Mouse (Mus musculus) midbrain, postnatal 0 days (tissue): ENCODE measurements at regions not wholly inside any gene's neighbourhood (a gene's known extent, or its start where the extent isn't known, plus 50 kb on each side); places are given as distances from the start of the nearest gene placed in this dataset.

Experiments
- ATAC-seq: fragments of 200-750 bp; cut with Nextera tagmentation; 2 replicates; pipeline ENCODE4 v1.8.0; 2017; ENCODE audit warnings: moderate number of reproducible peaks, mild to moderate bottlenecking, moderate TSS enrichment, moderate library complexity; ENCODE audit not compliant: low FRiP score
- DNase-seq: peaks from one replicate; pipeline ENCODE4 v3.0.0-alpha.2; 2015; ENCODE audit warnings: low spot score
- H3K27ac ChIP-seq: fragments of 300-500 bp; sonication (generic); 2 replicates; pipeline ENCODE4 v1.5.1; 2014; ENCODE audit warnings: low read depth, mild to moderate bottlenecking, low read length, mixed read lengths
- H3K27me3 ChIP-seq: fragments of 300-500 bp; sonication (generic); 2 replicates; pipeline ENCODE4 v1.6.1; 2014; ENCODE audit warnings: low read length, control low read depth, mixed read lengths; ENCODE audit not compliant: insufficient read depth
- H3K36me3 ChIP-seq: fragments of 300-500 bp; sonication (generic); 2 replicates; pipeline ENCODE4 v1.6.1; 2014; ENCODE audit warnings: low read length, control low read depth, mixed read lengths; ENCODE audit not compliant: insufficient read depth
- H3K4me1 ChIP-seq: fragments of 300-500 bp; sonication (generic); 2 replicates; pipeline ENCODE4 v1.6.1; 2014; ENCODE audit warnings: mild to moderate bottlenecking, control low read depth, antibody characterized with exemption, low read length, mixed read lengths; ENCODE audit not compliant: insufficient read depth
- H3K4me2 ChIP-seq: fragments of 300-500 bp; sonication (generic); 2 replicates; pipeline ENCODE4 v1.6.1; 2014; ENCODE audit warnings: low read depth, mild to moderate bottlenecking, low read length, mixed read lengths; ENCODE audit not compliant: poor library complexity, severe bottlenecking
- H3K4me3 ChIP-seq: fragments of 300-500 bp; sonication (generic); 2 replicates; pipeline ENCODE4 v1.5.1; 2014; ENCODE audit warnings: low read depth, mild to moderate bottlenecking, low read length, moderate library complexity
- H3K9ac ChIP-seq: fragments of 300-500 bp; sonication (generic); replicated peaks from 2 replicates; pipeline ENCODE4 v1.6.1; 2014; ENCODE audit warnings: mild to moderate bottlenecking, low read length, moderate library complexity, mixed read lengths; ENCODE audit not compliant: poor library complexity, severe bottlenecking
- H3K9me3 ChIP-seq: fragments of 300-500 bp; sonication (generic); 2 replicates; pipeline ENCODE4 v1.6.1; 2016; ENCODE audit warnings: low read length, control low read depth
- CTCF ChIP-seq: IDR thresholded peaks from 2 replicates; pipeline ENCODE4 v1.5.1; 2016; ENCODE audit warnings: antibody characterized with exemption, mild to moderate bottlenecking
- WGBS: fragments of 180-500 bp; shearing (Covaris S2); extraction: QIAGEN DNeasy Blood & Tissue Kit; methylation state at CpG from one replicate; pipeline ENCODE4 v1.1.7; 2014; 5-methylcytosine and 5-hydroxymethylcytosine counted together

GRCm38 (mm10) chr9:85588077-85588476 lies 161.1 kb downstream of the Ibtk start:
- WGBS, result 49% methylated on average over 2 of the region's 2 CpGs
- ATAC-seq (no peak), DNase-seq (peak; percentile 19)
- no peak overlapping the region for H3K4me2 ChIP-seq
- no peaks in the 10 kb centered on the region for H3K4me1 ChIP-seq
- H3K27ac ChIP-seq, result no peak overlapping the region
- no peak overlapping the region for H3K9ac ChIP-seq
- no peaks in the 10 kb centered on the region for H3K27me3 ChIP-seq
- TF ChIP-seq CTCF, result peak; percentile 60
- no peaks in the 10 kb centered on the region for H3K36me3 ChIP-seq
- no peak overlapping the region for H3K4me3 ChIP-seq
- no peaks in the 10 kb centered on the region for H3K9me3 ChIP-seq

- H3K4me3 ChIP-seq, result no peak overlapping the region
- H3K9me3 ChIP-seq, result no peaks in the 10 kb centered on the region
- no peaks in the 10 kb centered on the region for H3K27me3 ChIP-seq
- H3K4me1 ChIP-seq, result no peaks in the 10 kb centered on the region
- 67% methylated on average over 1 of the region's 1 CpGs for WGBS
- H3K4me2 ChIP-seq, result no peak overlapping the region
- no peak overlapping the region for H3K9ac ChIP-seq
- H3K27ac ChIP-seq, result no peak overlapping the region
- DNase-seq, result no peak
- no peak for TF ChIP-seq CTCF
- H3K36me3 ChIP-seq, result no peaks in the 10 kb centered on the region
- no peak for ATAC-seq
Observed at GRCm38 (mm10) chr9:85581028-85581595, 168.0 kb downstream of the Ibtk start.

DNA sequence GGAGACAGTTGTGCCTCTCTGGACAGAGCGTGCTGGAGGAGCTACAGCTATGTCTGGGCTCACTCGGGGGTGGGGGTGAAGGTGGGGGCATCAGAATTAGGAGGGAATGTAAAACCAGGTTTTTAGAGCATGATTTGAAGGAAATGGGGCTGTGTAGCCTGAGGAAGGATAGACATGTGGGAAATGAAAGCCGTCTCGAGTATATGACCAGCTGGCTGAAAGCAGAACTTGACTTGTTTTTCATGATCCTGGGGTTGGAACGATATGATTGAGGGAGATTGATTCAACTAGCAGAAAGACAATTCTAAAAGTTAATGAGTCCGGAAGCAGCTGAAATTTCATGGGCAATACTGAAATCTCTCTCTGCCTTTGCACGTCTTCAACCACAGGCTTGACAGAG lies 171.3 kb downstream of the Ibtk start:
- no peak overlapping the region for H3K4me3 ChIP-seq
- no peak overlapping the region for H3K4me2 ChIP-seq
- no peak for TF ChIP-seq CTCF
- no peaks in the 10 kb centered on the region for H3K27me3 ChIP-seq
- WGBS, result 86% methylated on average over 7 of the region's 7 CpGs
- no peak overlapping the region for H3K9ac ChIP-seq
- no peaks in the 10 kb centered on the region for H3K4me1 ChIP-seq
- H3K36me3 ChIP-seq, result no peaks in the 10 kb centered on the region
- no peak overlapping the region for H3K27ac ChIP-seq
- ATAC-seq (no peak), DNase-seq (no peak)
- H3K9me3 ChIP-seq, result no peaks in the 10 kb centered on the region

DNA sequence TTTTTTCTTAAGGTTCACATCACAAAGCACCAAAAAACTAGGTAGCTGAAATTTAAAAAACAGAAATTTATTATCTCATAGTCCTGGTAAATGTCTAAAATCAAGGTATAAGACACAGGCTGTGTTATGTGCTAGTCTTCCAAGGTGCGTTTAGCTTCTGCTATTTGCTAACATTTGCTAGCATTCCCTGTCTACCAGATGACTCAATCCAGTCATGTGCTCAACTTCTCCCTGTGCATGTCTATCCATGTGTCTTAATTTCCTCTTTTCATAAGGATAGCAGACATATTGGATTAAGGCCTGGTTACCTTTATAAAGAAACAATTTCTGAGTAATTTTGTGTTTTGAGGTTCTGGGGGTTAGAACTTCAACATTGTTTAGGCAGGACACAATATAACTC lies 171.8 kb downstream of the Ibtk start:
- H3K36me3 ChIP-seq, result no peaks in the 10 kb centered on the region
- H3K27me3 ChIP-seq, result no peaks in the 10 kb centered on the region
- H3K9ac ChIP-seq, result no peak overlapping the region
- H3K4me2 ChIP-seq, result no peak overlapping the region
- 97% methylated on average over 1 of the region's 1 CpGs for WGBS
- H3K4me3 ChIP-seq, result no peak overlapping the region
- no peak for TF ChIP-seq CTCF
- ATAC-seq, result no peak
- no peak overlapping the region for H3K27ac ChIP-seq
- no peaks in the 10 kb centered on the region for H3K4me1 ChIP-seq
- H3K9me3 ChIP-seq, result no peaks in the 10 kb centered on the region
- no peak for DNase-seq

- no peak for TF ChIP-seq CTCF
- H3K36me3 ChIP-seq, result no peaks in the 10 kb centered on the region
- WGBS, result 83% methylated on average over 8 of the region's 8 CpGs
- no peak overlapping the region for H3K27ac ChIP-seq
- H3K9me3 ChIP-seq, result no peaks in the 10 kb centered on the region
- H3K9ac ChIP-seq, result no peak overlapping the region
- no peaks in the 10 kb centered on the region for H3K27me3 ChIP-seq
- no peak for DNase-seq
- no peak overlapping the region for H3K4me3 ChIP-seq
- no peaks in the 10 kb centered on the region for H3K4me1 ChIP-seq
- no peak for ATAC-seq
- H3K4me2 ChIP-seq, result no peak overlapping the region
Observed at GRCm38 (mm10) chr9:85568877-85569276, 180.3 kb downstream of the Ibtk start.

DNA sequence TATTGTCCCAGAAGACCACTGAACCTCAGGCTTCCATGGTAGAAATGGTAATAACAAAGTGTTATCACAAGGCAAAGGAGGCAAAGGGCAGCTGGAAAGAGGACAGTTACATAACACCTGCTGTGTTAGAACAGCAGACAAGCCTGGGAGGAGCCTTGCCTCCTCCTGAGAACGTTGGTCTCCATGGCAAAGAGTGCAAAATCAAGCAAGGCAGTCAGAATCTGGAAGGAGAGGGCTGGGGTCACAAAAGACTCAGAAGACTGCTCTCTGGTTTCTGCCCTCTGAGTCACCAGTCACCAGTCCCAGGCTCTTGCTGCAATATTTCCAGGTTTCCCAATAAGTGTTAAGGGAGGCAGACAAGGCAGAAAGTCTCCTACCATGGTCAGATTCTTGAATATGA lies 197.3 kb downstream of the Ibtk start:
- ATAC-seq (no peak), DNase-seq (no peak)
- Histone ChIP-seq H3K9me3 (no peaks in the 10 kb centered on the region), H3K9ac (no peak overlapping the region), H3K4me1 (no peaks in the 10 kb centered on the region), H3K36me3 (no peaks in the 10 kb centered on the region), H3K27ac (no peak overlapping the region), H3K4me2 (no peak overlapping the region), H3K4me3 (no peak overlapping the region), H3K27me3 (no peaks in the 10 kb centered on the region)
- TF ChIP-seq CTCF, result no peak
- WGBS, result 24% methylated on average over 1 of the region's 1 CpGs
